In the genomic region with DNA sequence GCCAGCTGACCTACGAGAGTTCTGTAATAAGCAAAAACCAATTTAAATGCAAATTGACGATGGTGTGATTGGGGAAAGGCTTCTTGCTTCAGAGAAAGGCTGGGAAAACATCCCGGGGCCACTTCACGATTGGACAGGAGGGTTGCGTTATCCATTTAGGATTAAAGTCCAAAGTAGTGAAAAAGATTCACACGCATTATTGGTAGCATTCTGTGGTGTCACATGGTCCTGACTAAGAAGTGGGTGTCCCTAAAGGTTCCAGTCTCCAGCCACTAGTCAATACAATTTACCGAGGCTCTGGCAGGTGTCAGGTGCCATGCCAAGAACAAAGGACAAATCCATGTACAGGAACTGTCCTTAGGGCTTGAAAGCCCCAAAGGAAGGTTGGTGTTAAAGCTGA, we compare ENCODE assay signal across 21 mouse cellular contexts.
"Had no signal": no experiment of that assay in that cellular context is flagged by ENCODE, and none has a peak within 500 bp of the region (broad histone marks: within the 10 kb centered on the region; RNA-seq: fewer than 3 reads in every experiment).

No protein-coding gene starts in this region.

- H3K27me3 ChIP-seq: lung, embryonic 15.5 days; midbrain, embryonic 12.5 days; neural tube, embryonic 13.5 days; neural tube, embryonic 15.5 days had no signal

- H3K9me3 ChIP-seq: lung, embryonic 15.5 days; neural tube, embryonic 13.5 days; neural tube, embryonic 15.5 days had no signal

- H3K9ac ChIP-seq: liver, postnatal 0 days; lung, embryonic 15.5 days; midbrain, embryonic 12.5 days; neural tube, embryonic 13.5 days; neural tube, embryonic 15.5 days had no signal

- H3K4me3 ChIP-seq: lung, embryonic 15.5 days; midbrain, embryonic 10.5 days; midbrain, embryonic 12.5 days; myocyte; neural tube, embryonic 13.5 days; neural tube, embryonic 15.5 days had no signal

- ATAC-seq: liver, postnatal 0 days; lung, postnatal 0 days; midbrain, embryonic 16.5 days had no signal

- DNase-seq: liver, postnatal 0 days; lung, adult 2 months; lung, postnatal 14 days; lung, postnatal 36 days; midbrain, embryonic 14.5 days; retina, postnatal 1 day; right cerebral cortex, adult 18-20 months; right cerebral cortex, postnatal 25 days; right cerebral cortex, postnatal 4 days; spleen, adult 18-20 months; thymus, adult 18-20 months; thymus, postnatal 14 days; thymus, postnatal 36 days had no signal

- H3K27ac ChIP-seq: lung, embryonic 15.5 days; midbrain, embryonic 10.5 days; midbrain, embryonic 12.5 days; neural tube, embryonic 13.5 days; neural tube, embryonic 15.5 days had no signal

- H3K36me3 ChIP-seq: lung, embryonic 15.5 days; midbrain, embryonic 10.5 days; midbrain, embryonic 12.5 days; neural tube, embryonic 13.5 days; neural tube, embryonic 15.5 days had no signal

- H3K4me1 ChIP-seq: midbrain, embryonic 12.5 days; neural tube, embryonic 13.5 days; neural tube, embryonic 15.5 days had no signal

- H3K4me2 ChIP-seq: lung, embryonic 15.5 days; midbrain, embryonic 12.5 days; neural tube, embryonic 13.5 days; neural tube, embryonic 15.5 days had no signal
